Mouse (Mus musculus) CH12.LX (cell line): ENCODE results near the gene Mlh1.

Experiments used
- BHLHE40 ChIP-seq: IDR thresholded peaks from 2 replicates; pipeline ENCODE4 v1.6.1; 2011; ENCODE audit warnings: mild to moderate bottlenecking, low read depth, low read length, improper control_type of control experiment
- CTCF ChIP-seq, 2 experiments: IDR thresholded peaks in 1 of 2; conservative IDR thresholded peaks in 1 of 2; 2 replicates each; pipeline ENCODE4 v1.5.1; 2011 to 2012; ENCODE audit warnings: low read depth in 2 of 2, low read length in 2 of 2, improper control_type of control experiment in 1 of 2, inconsistent platforms in 1 of 2, mild to moderate bottlenecking in 1 of 2, moderate library complexity in 1 of 2
- E2F4 ChIP-seq: IDR thresholded peaks from 2 replicates; pipeline ENCODE4 v1.6.1; 2011; ENCODE audit warnings: low read depth, low read length, improper control_type of control experiment; ENCODE audit not compliant: insufficient replicate concordance
- ELF1 ChIP-seq: IDR thresholded peaks from 2 replicates; pipeline ENCODE4 v1.6.1; 2014; ENCODE audit warnings: low read depth, mild to moderate bottlenecking, inconsistent platforms, low read length, improper control_type of control experiment
- EP300 ChIP-seq: IDR thresholded peaks from 2 replicates; pipeline ENCODE4 v1.6.1; 2011; ENCODE audit warnings: low read length, improper control_type of control experiment
- JUN ChIP-seq: IDR thresholded peaks from 2 replicates; pipeline ENCODE4 v1.6.1; 2011; ENCODE audit warnings: low read depth, mild to moderate bottlenecking, low read length, improper control_type of control experiment, moderate library complexity; ENCODE audit not compliant: insufficient read depth
- MAFK ChIP-seq: IDR thresholded peaks from 2 replicates; pipeline ENCODE4 v1.6.1; 2011; ENCODE audit warnings: low read length, improper control_type of control experiment; ENCODE audit not compliant: insufficient replicate concordance
- POLR2A ChIP-seq: IDR thresholded peaks from 2 replicates; pipeline ENCODE4 v1.6.1; 2011; ENCODE audit warnings: low read depth, mild to moderate bottlenecking, improper control_type of control experiment, low read length
- SMC3 ChIP-seq: IDR thresholded peaks from 2 replicates; pipeline ENCODE4 v1.6.1; 2011; ENCODE audit warnings: low read depth, low read length, improper control_type of control experiment
- USF2 ChIP-seq: conservative IDR thresholded peaks from 2 replicates; pipeline ENCODE4 v1.6.1; 2011; ENCODE audit warnings: low read depth, low read length, improper control_type of control experiment

GRCm38 (mm10) chr9:111184929-111185328 lies 86.7 kb downstream of the Mlh1 start:
- TF ChIP-seq SMC3 (no peak), USF2 (no peak), MAFK (no peak), POLR2A (no peak), ELF1 (no peak), BHLHE40 (no peak), EP300 (no peak), CTCF (conservative IDR thresholded peaks at IDR 0.05 in 1 of 2, IDR thresholded peaks at IDR 0.05 in 1 of 2; ENCODE audit: low read depth in 2 of 2, low read length in 2 of 2) (no peak), JUN (no peak), E2F4 (no peak)
